Mouse (Mus musculus) left cerebral cortex, postnatal 14 days (tissue): ENCODE measurements at regions not wholly inside any gene's neighbourhood (a gene's known extent, or its start where the extent isn't known, plus 50 kb on each side); places are given as distances from the start of the nearest gene placed in this dataset.

Source experiments
- DNase-seq, 2 experiments: peaks; one replicate each; pipeline ENCODE4 v3.0.0; 2021 to 2022; ENCODE audit warnings: low spot score in 2 of 2, mixed read lengths in 1 of 2
- intact Hi-C: fragments of 180-260 bp; cut with DNase I; formaldehyde crosslinking; loops from one replicate; pipeline ENCODE4 v1.15.1; 2025

- no peak for DNase-seq
These were observed 123.6 kb upstream of the Hey2 start for GRCm38 (mm10) chr10:30966176-30966575.

GRCm38 (mm10) chr10:30953825-30954224 is 111.2 kb upstream of the Hey2 start:
- intact Hi-C loops = no loop called here
- no peak for DNase-seq

More at GRCm38 (mm10) chr10:30966176-30966575, 123.6 kb upstream of the Hey2 start:
- intact Hi-C loops = no loop called here

DNA sequence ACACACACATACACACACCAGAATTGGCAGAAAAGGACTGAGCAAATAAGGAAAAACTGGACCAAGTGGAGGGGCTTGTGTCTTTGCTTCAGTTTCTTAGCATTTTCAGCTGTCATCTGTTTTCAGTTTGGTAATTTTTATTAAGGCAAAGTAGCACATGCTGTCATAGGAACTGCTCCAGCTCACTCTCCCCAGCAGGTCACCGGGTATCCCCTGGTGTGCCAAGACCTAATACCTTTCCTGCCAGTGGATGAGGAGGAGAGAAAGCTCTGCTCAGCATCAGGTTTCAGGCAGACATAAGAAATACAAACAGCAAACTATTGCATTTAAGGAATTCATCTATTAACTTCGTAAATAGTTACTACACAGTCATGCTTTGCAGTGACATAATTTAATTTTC is 109.8 kb upstream of the Hey2 start:
- intact Hi-C loops = no loop called here

GRCm38 (mm10) chr10:30946601-30947000 is 104.0 kb upstream of the Hey2 start:
- no peak for DNase-seq
- intact Hi-C loops = no loop called here

More for the DNA sequence above, 109.8 kb upstream of the Hey2 start:
- DNase-seq = no peak

GRCm38 (mm10) chr10:30918322-30918988 is 75.9 kb upstream of the Hey2 start:
- intact Hi-C loops = no loop called here
- DNase-seq = no peak

DNA sequence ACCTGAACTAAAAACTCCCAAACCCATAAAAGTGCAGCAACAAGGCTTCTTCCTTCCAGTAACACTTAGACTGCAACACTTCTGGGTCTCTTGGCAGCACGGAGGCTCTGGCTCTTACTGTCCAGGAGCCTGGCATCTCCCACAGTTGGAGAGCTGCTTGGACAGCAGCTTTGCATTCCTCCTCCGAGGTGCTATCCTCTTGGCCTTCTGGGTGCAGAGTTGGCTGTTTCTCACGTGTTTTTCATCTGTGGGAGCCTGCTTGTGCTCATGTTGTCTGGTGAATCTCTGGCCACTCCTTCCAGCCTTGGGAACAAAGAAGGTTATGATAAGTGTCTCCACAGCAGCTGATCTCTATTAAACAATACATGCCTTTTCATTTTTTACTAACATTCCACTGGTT is 51.2 kb upstream of the Hey2 start:
- DNase-seq = no peak
- intact Hi-C loops = no loop called here
